Mouse (Mus musculus) intestine, embryonic 15.5 days (tissue): ENCODE measurements around the gene Narf. TPM values are rescaled to one million over a fixed set of nuclear protein-coding genes. Genes with fewer than 3 reads are reported as not detected.
A peak's percentile ranks its signal among the peaks of the same experiment; 100 is the strongest.

Experiments used
- ATAC-seq: fragments of 200-750 bp; cut with Nextera tagmentation; 2 replicates; pipeline ENCODE4 v1.8.0; 2017; ENCODE audit warnings: moderate TSS enrichment, moderate library complexity
- H3K27ac ChIP-seq: fragments of 300-500 bp; sonication (generic); 2 replicates; pipeline ENCODE4 v1.5.1; 2015; ENCODE audit warnings: mild to moderate bottlenecking, inconsistent platforms
- H3K27me3 ChIP-seq: fragments of 300-500 bp; sonication (generic); replicated peaks from 2 replicates; pipeline ENCODE4 v1.6.1; 2015; ENCODE audit warnings: inconsistent platforms
- H3K36me3 ChIP-seq: fragments of 300-500 bp; sonication (generic); 2 replicates; pipeline ENCODE4 v1.6.1; 2015; ENCODE audit warnings: inconsistent platforms
- H3K4me1 ChIP-seq: fragments of 300-500 bp; sonication (generic); replicated peaks from 2 replicates; pipeline ENCODE4 v1.6.1; 2015; ENCODE audit warnings: inconsistent platforms
- H3K4me2 ChIP-seq: fragments of 300-500 bp; sonication (generic); replicated peaks from 2 replicates; pipeline ENCODE4 v1.6.1; 2015; ENCODE audit warnings: mild to moderate bottlenecking, inconsistent platforms
- H3K4me3 ChIP-seq: fragments of 300-500 bp; sonication (generic); replicated peaks from 2 replicates; pipeline ENCODE4 v1.5.1; 2015; ENCODE audit warnings: inconsistent platforms
- H3K9ac ChIP-seq: fragments of 300-500 bp; sonication (generic); 2 replicates; pipeline ENCODE4 v1.6.1; 2015; ENCODE audit warnings: inconsistent platforms
- H3K9me3 ChIP-seq: fragments of 300-500 bp; sonication (generic); 2 replicates; pipeline ENCODE4 v1.6.1; 2016; ENCODE audit warnings: inconsistent platforms
- WGBS: fragments of 180-500 bp; shearing (Covaris S2); methylation state at CpG from one replicate; pipeline ENCODE4 v1.1.7; 2015; 5-methylcytosine and 5-hydroxymethylcytosine counted together
- polyA plus RNA-seq: library from polyadenylated mRNA; unstranded; fragments of >200 nt; fragmentation: Nextera tagmentation; extraction: Ambion mirVana; gene quantifications from 2 replicates; pipeline ENCODE4 v1.2.1, GENCODE M21; 2015

The Narf gene
- polyA plus RNA-seq, 1 experiment from 2014 or later: 42.2 TPM

- no peak overlapping the region for H3K4me3 ChIP-seq
- peaks cover 37% of the 10 kb centered on the region for H3K36me3 ChIP-seq
- H3K9me3 ChIP-seq: no peaks in the 10 kb centered on the region
- no peak overlapping the region for H3K4me2 ChIP-seq
- H3K27me3 ChIP-seq: no peaks in the 10 kb centered on the region
- H3K4me1 ChIP-seq: no peaks in the 10 kb centered on the region
- no peak overlapping the region for H3K9ac ChIP-seq
- no peak for ATAC-seq
- H3K27ac ChIP-seq: no peak overlapping the region
- 88% methylated on average over 5 of the region's 5 CpGs for WGBS
Observed at GRCm38 (mm10) chr11:121220771-121221170, 16.3 kb upstream of the Narf start.

GRCm38 (mm10) chr11:121221321-121222010 lies 15.6 kb upstream of the Narf start:
- H3K4me3 ChIP-seq: no peak overlapping the region
- H3K9ac ChIP-seq: no peak overlapping the region
- WGBS: 89% methylated on average over 6 of the region's 6 CpGs
- H3K9me3 ChIP-seq: no peaks in the 10 kb centered on the region
- no peak overlapping the region for H3K4me2 ChIP-seq
- H3K4me1 ChIP-seq: no peaks in the 10 kb centered on the region
- peaks cover 37% of the 10 kb centered on the region for H3K36me3 ChIP-seq
- no peak overlapping the region for H3K27ac ChIP-seq
- no peak for ATAC-seq
- H3K27me3 ChIP-seq: no peaks in the 10 kb centered on the region

- Histone ChIP-seq H3K4me1 (peaks cover 14% of the 10 kb centered on the region), H3K9me3 (no peaks in the 10 kb centered on the region), H3K4me2 (peak overlapping the region; percentile 80), H3K9ac (peak overlapping the region; percentile 68), H3K27ac (peak overlapping the region; percentile 85), H3K36me3 (peaks cover 24% of the 10 kb centered on the region), H3K27me3 (no peaks in the 10 kb centered on the region), H3K4me3 (peak overlapping the region; percentile 81)
- ATAC-seq: no peak; the same call in 1 of the 2 replicates
- 20% methylated on average over 21 of the region's 21 CpGs for WGBS
Observed at GRCm38 (mm10) chr11:121228129-121229017, 8.7 kb upstream of the Narf start.

DNA sequence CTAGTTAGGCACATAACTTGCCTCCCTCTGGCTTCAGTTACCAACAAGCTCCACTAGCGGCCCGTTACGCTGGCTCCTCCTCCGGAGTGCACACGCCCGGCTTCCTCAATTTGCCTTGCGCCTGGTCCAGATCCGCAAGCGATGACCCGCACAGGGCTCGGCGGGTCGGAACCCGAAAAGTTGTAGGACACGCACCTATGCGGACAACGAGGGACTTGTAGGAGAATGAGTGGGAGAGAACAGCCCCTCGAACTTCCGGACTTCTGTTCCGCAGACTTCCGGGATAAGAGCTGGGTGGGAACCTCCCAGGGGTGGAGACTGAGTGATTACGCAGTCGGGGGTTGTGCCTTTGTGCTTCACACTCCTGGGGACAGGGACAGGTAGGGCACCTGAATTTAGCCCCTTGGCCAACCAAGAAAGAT lies 8.0 kb upstream of the Narf start, which contains the start of gene Cybc1:
Gene Cybc1 (minus strand): TSS at position 305 of the 422 bp plus-strand sequence.
- WGBS: 0% methylated on average over 23 of the region's 23 CpGs

GRCm38 (mm10) chr11:121231191-121231590 lies 5.9 kb upstream of the Narf start:
- H3K9me3 ChIP-seq: no peaks in the 10 kb centered on the region
- ATAC-seq: no peak
- H3K9ac ChIP-seq: no peak overlapping the region
- peaks cover 14% of the 10 kb centered on the region for H3K4me1 ChIP-seq
- H3K27me3 ChIP-seq: no peaks in the 10 kb centered on the region
- 0 out of 2 replicates have a peak, but pooled peaks cover 2% of the 10 kb centered on the region for H3K36me3 ChIP-seq
- H3K4me3 ChIP-seq: no peak overlapping the region
- 82% methylated on average over 4 of the region's 4 CpGs for WGBS
- peak overlapping the region; percentile 58; the same call in 1 of the 2 replicates for H3K27ac ChIP-seq
- H3K4me2 ChIP-seq: no peak overlapping the region

More for the DNA sequence above, 8.0 kb upstream of the Narf start, which contains the start of gene Cybc1:
- peak within 1 kb of the TSS; percentile 80 for H3K4me2 ChIP-seq
- peak within 1 kb of the TSS; percentile 85 for H3K27ac ChIP-seq
- H3K9me3 ChIP-seq: no peaks in the 10 kb centered on the region
- peak within 1 kb of the TSS; percentile 68 for H3K9ac ChIP-seq
- peak; percentile 92 for ATAC-seq
- peak within 1 kb of the TSS; percentile 81 for H3K4me3 ChIP-seq
- H3K36me3 ChIP-seq: peaks cover 17% of the 10 kb centered on the region
- no peaks in the 10 kb centered on the region for H3K27me3 ChIP-seq
- peaks cover 14% of the 10 kb centered on the region for H3K4me1 ChIP-seq

GRCm38 (mm10) chr11:121231628-121232291 lies 5.3 kb upstream of the Narf start:
- H3K9ac ChIP-seq: no peak overlapping the region
- no peaks in the 10 kb centered on the region for H3K36me3 ChIP-seq
- no peak overlapping the region for H3K4me3 ChIP-seq
- H3K4me1 ChIP-seq: peaks cover 14% of the 10 kb centered on the region
- no peak for ATAC-seq
- H3K9me3 ChIP-seq: no peaks in the 10 kb centered on the region
- no peaks in the 10 kb centered on the region for H3K27me3 ChIP-seq
- H3K27ac ChIP-seq: peak overlapping the region; percentile 58; the same call in 1 of the 2 replicates
- H3K4me2 ChIP-seq: no peak overlapping the region
- 44% methylated on average over 4 of the region's 4 CpGs for WGBS

GRCm38 (mm10) chr11:121232706-121233105 lies 4.3 kb upstream of the Narf start:
- Histone ChIP-seq H3K4me2 (no peak overlapping the region), H3K4me1 (peaks cover 13% of the 10 kb centered on the region), H3K27me3 (no peaks in the 10 kb centered on the region), H3K27ac (no peak overlapping the region), H3K9me3 (no peaks in the 10 kb centered on the region), H3K9ac (no peak overlapping the region), H3K4me3 (no peak overlapping the region), H3K36me3 (no peaks in the 10 kb centered on the region)
- no peak for ATAC-seq
- 31% methylated on average over 4 of the region's 4 CpGs for WGBS

DNA sequence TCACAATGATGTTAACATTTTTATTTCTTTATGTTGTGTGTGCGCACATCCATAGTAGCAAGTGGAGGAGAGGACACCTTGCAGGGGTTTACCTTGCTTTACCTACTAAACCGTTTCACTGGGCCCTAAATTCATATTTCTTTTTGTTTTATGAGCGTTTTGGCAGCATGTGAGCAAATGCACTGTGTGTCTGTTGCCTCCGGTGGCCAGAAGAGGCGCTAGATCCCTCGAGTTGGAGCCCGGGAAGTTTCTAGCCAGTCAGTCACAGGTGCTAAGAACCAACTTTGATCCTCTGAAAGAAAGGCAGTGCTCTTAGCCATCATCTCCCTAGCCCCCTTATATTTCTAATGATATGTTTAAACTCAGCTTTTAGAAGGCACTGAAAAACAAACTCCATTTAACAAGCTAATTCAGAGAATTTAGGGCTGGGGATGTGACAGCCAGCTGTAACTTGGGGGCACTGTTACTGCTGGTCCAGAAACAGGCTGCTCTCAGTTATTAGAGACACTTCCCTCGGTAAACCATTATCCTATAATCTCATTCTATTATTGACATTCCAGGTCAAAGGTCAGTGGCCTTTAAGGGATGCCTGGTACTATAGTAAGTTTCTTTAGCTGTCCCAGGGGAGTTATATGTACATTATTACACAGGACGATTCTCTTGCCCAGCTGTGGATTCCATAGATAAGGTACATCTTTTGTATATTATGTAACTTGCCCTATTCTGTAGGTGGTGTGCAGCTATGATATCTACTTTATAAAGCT lies 1.4 kb upstream of the Narf start:
- 0 out of 2 replicates have a peak overlapping the region, but pooled peaks have one; percentile 71 for H3K9ac ChIP-seq
- H3K4me3 ChIP-seq: no peak overlapping the region
- ATAC-seq: no peak
- no peaks in the 10 kb centered on the region for H3K27me3 ChIP-seq
- H3K4me2 ChIP-seq: peak overlapping the region; percentile 63
- H3K27ac ChIP-seq: peak overlapping the region; percentile 100
- no peaks in the 10 kb centered on the region for H3K36me3 ChIP-seq
- 25% methylated on average over 9 of the region's 9 CpGs for WGBS
- peaks cover 7% of the 10 kb centered on the region for H3K4me1 ChIP-seq
- H3K9me3 ChIP-seq: no peaks in the 10 kb centered on the region

DNA sequence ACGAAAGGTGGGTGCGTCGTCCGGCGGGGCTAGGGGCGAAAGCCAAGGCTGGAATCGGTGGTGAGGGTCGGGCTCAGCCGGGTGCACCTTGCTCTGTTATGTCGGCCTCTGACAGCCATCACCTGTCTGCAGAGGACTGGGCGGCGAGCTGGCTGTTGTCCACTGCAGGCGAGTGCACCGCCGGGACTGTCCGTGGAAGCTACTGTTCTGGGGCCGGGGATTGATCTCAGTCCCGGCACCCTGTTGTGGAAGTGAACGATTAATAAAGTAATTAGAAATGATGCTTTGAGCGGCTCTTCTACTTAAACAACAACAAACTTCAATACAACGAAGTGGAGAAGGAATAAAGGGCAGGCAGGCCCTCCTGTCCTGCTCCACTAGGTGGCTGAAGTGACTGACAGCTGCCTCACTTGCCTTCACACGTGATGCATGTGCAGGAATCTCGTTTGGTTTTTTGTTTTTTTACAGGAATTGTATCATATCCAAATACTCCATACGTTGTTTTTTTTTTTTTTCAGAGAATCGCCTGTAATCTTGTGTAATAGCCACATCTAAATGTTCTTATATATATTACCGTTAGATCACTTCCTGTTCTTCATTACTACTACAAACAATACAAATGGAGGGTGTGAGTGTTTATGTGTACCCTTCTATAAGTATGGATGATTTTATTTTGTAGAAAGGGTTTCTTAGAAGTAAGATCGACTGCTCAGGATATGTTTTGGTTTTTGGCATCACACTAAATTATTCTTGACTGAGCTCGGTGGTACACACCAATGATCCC lies 484 bp downstream of the Narf start:
- no peaks in the 10 kb centered on the region for H3K9me3 ChIP-seq
- WGBS: 2% methylated on average over 28 of the region's 28 CpGs
- H3K9ac ChIP-seq: peak overlapping the region; percentile 78
- peak overlapping the region; percentile 59 for H3K4me2 ChIP-seq
- peaks cover 7% of the 10 kb centered on the region for H3K4me1 ChIP-seq
- H3K27ac ChIP-seq: peak overlapping the region; percentile 100
- peaks cover 9% of the 10 kb centered on the region for H3K36me3 ChIP-seq
- ATAC-seq: peak; percentile 52
- peak overlapping the region; percentile 68 for H3K4me3 ChIP-seq
- no peaks in the 10 kb centered on the region for H3K27me3 ChIP-seq

DNA sequence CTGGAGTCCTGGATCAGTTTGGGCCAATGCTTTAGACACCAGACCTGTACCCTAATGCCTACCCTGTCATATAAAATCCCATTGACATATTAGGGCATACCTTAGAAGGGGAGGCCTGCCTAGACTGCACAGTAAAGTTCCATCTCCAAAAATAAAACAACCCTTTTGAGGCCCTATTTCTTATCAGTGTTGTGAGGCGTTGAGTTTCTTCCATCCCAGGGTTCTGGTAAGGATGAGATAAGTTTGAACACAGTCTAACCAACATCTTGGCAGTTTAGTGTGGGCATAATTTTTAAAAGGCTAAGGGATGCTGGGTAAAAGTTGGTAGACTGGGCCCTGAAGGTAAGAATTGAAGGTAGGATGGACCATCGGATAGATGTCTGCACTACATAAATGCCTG lies 2.6 kb downstream of the Narf start:
- Histone ChIP-seq H3K4me1 (peaks cover 4% of the 10 kb centered on the region), H3K4me3 (no peak overlapping the region), H3K9ac (no peak overlapping the region), H3K4me2 (no peak overlapping the region), H3K27ac (no peak overlapping the region), H3K36me3 (peaks cover 9% of the 10 kb centered on the region), H3K27me3 (no peaks in the 10 kb centered on the region), H3K9me3 (no peaks in the 10 kb centered on the region)
- no peak for ATAC-seq
- 88% methylated on average over 2 of the region's 2 CpGs for WGBS

DNA sequence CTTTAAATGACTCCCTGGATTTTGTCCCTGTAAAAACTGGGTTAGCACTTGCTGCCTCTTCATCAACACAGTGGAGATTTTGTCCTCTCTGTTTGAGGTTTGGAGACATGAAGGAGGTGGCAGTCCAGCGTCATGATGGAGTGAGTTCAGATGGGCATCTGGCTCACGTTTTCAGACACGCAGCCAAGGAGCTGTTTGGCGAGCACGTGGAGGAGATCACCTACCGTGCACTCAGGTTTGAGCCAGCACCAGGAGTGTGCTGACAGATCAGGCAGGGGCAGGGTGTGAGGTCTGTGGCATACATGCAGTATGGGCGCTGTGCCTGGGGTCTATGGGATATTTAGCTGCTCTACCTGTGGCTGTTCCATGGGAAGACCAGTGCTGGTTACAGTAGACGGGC lies 13.1 kb downstream of the Narf start:
- Histone ChIP-seq H3K27ac (no peak overlapping the region), H3K36me3 (peaks cover 55% of the 10 kb centered on the region), H3K9me3 (no peaks in the 10 kb centered on the region), H3K4me1 (no peaks in the 10 kb centered on the region), H3K4me3 (no peak overlapping the region), H3K9ac (no peak overlapping the region), H3K4me2 (no peak overlapping the region), H3K27me3 (no peaks in the 10 kb centered on the region)
- ATAC-seq: no peak
- WGBS: 93% methylated on average over 8 of the region's 8 CpGs
